9 mouse cellular contexts compared by ENCODE assay signal in genomic region chr12:12580763-12581178, GRCm38 (mm10).
A peak's percentile ranks its signal among the peaks of the same experiment; 100 is the strongest.
DNase-seq lines count a peak whose midpoint lies in the region; ATAC-seq and TF ChIP-seq lines count a peak whose summit lies in the region.
"Had no signal": no experiment of that assay in that cellular context is flagged by ENCODE, and none has a peak within 500 bp of the region (broad histone marks: within the 10 kb centered on the region; RNA-seq: fewer than 3 reads in every experiment).

No protein-coding gene starts in this region.

- peaks cover 6% of the 10 kb centered on the region; the same call in 1 of the 2 replicates for H3K27me3 ChIP-seq in midbrain, embryonic 10.5 days (ENCODE audit: low read depth, poor library complexity, severe bottlenecking)
- no peaks in the 10 kb centered on the region; the same call in 1 of the 2 replicates for H3K27me3 ChIP-seq in midbrain, postnatal 0 days (ENCODE audit: insufficient read depth, low read length)
- peaks cover 10% of the 10 kb centered on the region for H3K27me3 ChIP-seq in midbrain, embryonic 12.5 days
- no peaks in the 10 kb centered on the region for H3K27me3 ChIP-seq in thymus, adult 2 months (ENCODE audit: control insufficient read depth, insufficient read depth, low read length)
- H3K27me3 ChIP-seq in kidney, embryonic 14.5 days (ENCODE audit: control insufficient read depth, insufficient read depth, low read length): no peaks in the 10 kb centered on the region

- TF ChIP-seq CTCF in midbrain, postnatal 0 days (IDR thresholded peaks at IDR 0.05): no peak
- no peak for TF ChIP-seq CTCF in thymus, adult 2 months (IDR thresholded peaks at IDR 0.05; ENCODE audit: borderline replicate concordance, control insufficient read depth, extremely low read depth, insufficient read depth, low read length, poor library complexity)

- no peaks in the 10 kb centered on the region for H3K9me3 ChIP-seq in midbrain, embryonic 10.5 days (replicated peaks)
- no peaks in the 10 kb centered on the region for H3K9me3 ChIP-seq in midbrain, postnatal 0 days (ENCODE audit: low read length)
- no peaks in the 10 kb centered on the region for H3K9me3 ChIP-seq in midbrain, embryonic 12.5 days
- no peaks in the 10 kb centered on the region for H3K9me3 ChIP-seq in kidney, embryonic 14.5 days (ENCODE audit: control insufficient read depth, low read length)

- H3K27ac ChIP-seq in midbrain, embryonic 10.5 days (replicated peaks): peak overlapping the region; percentile 85
- H3K27ac ChIP-seq in midbrain, postnatal 0 days (ENCODE audit: low read depth, low read length): no peak overlapping the region
- peak overlapping the region; percentile 69 for H3K27ac ChIP-seq in midbrain, embryonic 12.5 days (replicated peaks)
- H3K27ac ChIP-seq in thymus, adult 2 months (ENCODE audit: control insufficient read depth, insufficient read depth, low read length): no peak overlapping the region
- no peak overlapping the region for H3K27ac ChIP-seq in kidney, embryonic 14.5 days (ENCODE audit: low read depth, low read length)
- H3K27ac ChIP-seq: macrophage had no signal

- H3K4me1 ChIP-seq in midbrain, embryonic 10.5 days: peaks cover 54% of the 10 kb centered on the region
- H3K4me1 ChIP-seq in midbrain, postnatal 0 days (ENCODE audit: insufficient read depth, low read length): peaks cover 8% of the 10 kb centered on the region; the same call in 1 of the 2 replicates
- peaks cover 42% of the 10 kb centered on the region for H3K4me1 ChIP-seq in midbrain, embryonic 12.5 days
- peaks cover 6% of the 10 kb centered on the region for H3K4me1 ChIP-seq in thymus, adult 2 months (replicated peaks; ENCODE audit: control insufficient read depth, insufficient read depth, low read length)
- peaks cover 11% of the 10 kb centered on the region; the same call in 1 of the 2 replicates for H3K4me1 ChIP-seq in kidney, embryonic 14.5 days (ENCODE audit: control insufficient read depth, insufficient read depth, low read length)

- no peak; the same call in 1 of the 2 replicates for ATAC-seq in midbrain, postnatal 0 days (ENCODE audit: low FRiP score)
- ATAC-seq in hematopoietic stem cell, adult 5-6 weeks (replicated peaks in 1 of 2; ENCODE audit: insufficient read depth in 1 of 2, low FRiP score in 2 of 2, low TSS enrichment in 1 of 2, low read depth in 1 of 2, poor library complexity in 2 of 2, severe bottlenecking in 2 of 2): peak; percentile 88 to 89
- ATAC-seq in midbrain, embryonic 12.5 days (ENCODE audit: low FRiP score, low read depth): peak; percentile 68
- ATAC-seq in kidney, embryonic 14.5 days (ENCODE audit: low FRiP score, low TSS enrichment): no peak

- DNase-seq in midbrain, embryonic 10.5 days (ENCODE audit: low spot score): peak; percentile 66
- DNase-seq in midbrain, postnatal 0 days (ENCODE audit: low spot score): no peak
- peak; percentile 61 for DNase-seq in thymus, adult 2 months
- DNase-seq in adrenal gland, postnatal 36 days: no peak
- DNase-seq in urinary bladder, postnatal 36 days (ENCODE audit: low spot score in 2 of 2): no peak

- peak overlapping the region; percentile 31 for H3K4me3 ChIP-seq in midbrain, embryonic 10.5 days
- H3K4me3 ChIP-seq in midbrain, postnatal 0 days (ENCODE audit: low read depth, low read length): no peak overlapping the region
- no peak overlapping the region for H3K4me3 ChIP-seq in midbrain, embryonic 12.5 days
- H3K4me3 ChIP-seq in thymus, adult 2 months (ENCODE audit: control insufficient read depth, insufficient read depth, low read length): no peak overlapping the region
- H3K4me3 ChIP-seq in kidney, embryonic 14.5 days (ENCODE audit: low read length): no peak overlapping the region

- H3K9ac ChIP-seq in midbrain, postnatal 0 days (replicated peaks; ENCODE audit: low read length, poor library complexity, severe bottlenecking): no peak overlapping the region
- no peak overlapping the region for H3K9ac ChIP-seq in midbrain, embryonic 12.5 days (replicated peaks)
- no peak overlapping the region for H3K9ac ChIP-seq in kidney, embryonic 14.5 days (ENCODE audit: low read depth, low read length)

- under 1% methylated on average over 8 of the region's 8 CpGs for WGBS in midbrain, embryonic 10.5 days
- 4% methylated on average over 8 of the region's 8 CpGs for WGBS in midbrain, postnatal 0 days
- under 1% methylated on average over 8 of the region's 8 CpGs for WGBS in midbrain, embryonic 12.5 days
- 4% methylated on average over 8 of the region's 8 CpGs for WGBS in thymus, adult 2 months
- 8% methylated on average over 8 of the region's 8 CpGs for WGBS in kidney, embryonic 14.5 days

- no peaks in the 10 kb centered on the region for H3K36me3 ChIP-seq in midbrain, embryonic 10.5 days
- no peaks in the 10 kb centered on the region for H3K36me3 ChIP-seq in midbrain, postnatal 0 days (ENCODE audit: insufficient read depth, low read length)
- H3K36me3 ChIP-seq in midbrain, embryonic 12.5 days: no peaks in the 10 kb centered on the region
- H3K36me3 ChIP-seq in thymus, adult 2 months (ENCODE audit: control insufficient read depth, insufficient read depth, low read length): no peaks in the 10 kb centered on the region
- no peaks in the 10 kb centered on the region for H3K36me3 ChIP-seq in kidney, embryonic 14.5 days (ENCODE audit: control insufficient read depth, insufficient read depth, low read length)

- TF ChIP-seq POLR2A in thymus, adult 2 months (IDR thresholded peaks at IDR 0.05; ENCODE audit: control insufficient read depth, extremely low read depth, insufficient read depth, low read length, poor library complexity): no peak

- no peak overlapping the region for H3K4me2 ChIP-seq in midbrain, postnatal 0 days (ENCODE audit: low read depth, low read length, poor library complexity, severe bottlenecking)
- peak overlapping the region; percentile 38 for H3K4me2 ChIP-seq in midbrain, embryonic 12.5 days (replicated peaks)
- no peak overlapping the region; the same call in 1 of the 2 replicates for H3K4me2 ChIP-seq in kidney, embryonic 14.5 days (replicated peaks; ENCODE audit: low read depth, low read length)

Comparison
In these comparisons a context has a peak if more than half of its experiments do, and no peak if none do; other contexts are left out.
1. DNase-seq: peak in midbrain, embryonic 10.5 days (single experiment) and thymus, adult 2 months (single experiment); none in midbrain, postnatal 0 days (single experiment), adrenal gland, postnatal 36 days (0 of 2) and urinary bladder, postnatal 36 days (0 of 2).
2. H3K27ac ChIP-seq: peak in midbrain, embryonic 10.5 days (single experiment) and midbrain, embryonic 12.5 days (single experiment); none in midbrain, postnatal 0 days (single experiment), thymus, adult 2 months (single experiment) and kidney, embryonic 14.5 days (single experiment).
3. ATAC-seq: peak in hematopoietic stem cell, adult 5-6 weeks (2 of 2) and midbrain, embryonic 12.5 days (single experiment); none in midbrain, postnatal 0 days (single experiment) and kidney, embryonic 14.5 days (single experiment).